Mouse (Mus musculus) cerebellum, adult (tissue): ENCODE measurements around the gene 9630041A04Rik.

Experiments
- ATAC-seq: cut with Nextera tagmentation; 2 replicates; pipeline ENCODE4 v1.9.2; 2017; ENCODE audit warnings: mild to moderate bottlenecking, moderate library complexity, mixed read lengths; ENCODE audit not compliant: insufficient number of reproducible peaks, low FRiP score, low TSS enrichment

Gene 9630041A04Rik

DNA sequence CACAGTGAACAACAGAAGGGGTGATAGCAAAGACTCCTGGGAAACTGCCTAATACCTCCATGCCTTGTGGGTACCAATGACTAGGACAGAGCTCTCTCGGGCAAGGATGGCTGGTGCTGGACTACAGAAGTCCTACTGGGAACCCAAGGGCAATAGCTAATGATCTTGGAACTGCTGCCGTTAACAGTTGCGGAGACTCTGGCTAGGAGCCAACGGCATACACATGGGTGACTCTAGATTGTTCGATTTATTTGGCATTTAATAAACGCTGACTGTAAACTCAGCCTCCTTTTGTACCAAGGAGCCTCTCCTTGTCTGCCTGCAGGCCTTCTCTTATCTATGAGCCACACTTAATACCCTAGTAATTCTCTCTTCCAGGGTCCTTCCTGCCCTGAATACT, 128.4 kb downstream of the 9630041A04Rik start:
- ATAC-seq = no peak

DNA sequence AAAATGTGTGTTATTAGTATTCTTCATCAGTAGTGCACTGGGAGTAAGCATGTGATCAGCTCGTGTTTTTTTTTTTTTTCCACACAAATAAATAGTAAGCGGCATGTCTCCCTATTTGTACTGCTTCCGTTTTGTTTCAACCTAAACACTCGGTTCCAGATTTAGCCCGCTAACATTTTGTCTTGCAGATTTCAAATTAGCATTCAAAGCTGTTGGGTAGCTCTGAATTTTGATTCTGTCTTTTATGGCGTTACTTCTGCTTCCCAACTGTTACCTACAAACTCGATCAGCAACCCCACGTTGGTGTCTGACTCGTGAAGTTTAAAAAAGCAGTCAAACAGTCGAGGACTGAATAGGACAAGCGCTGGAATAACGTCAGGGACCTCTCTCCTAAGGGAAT, 129.2 kb downstream of the 9630041A04Rik start:
- ATAC-seq = no peak
